Mouse (Mus musculus): Measurements from ENCODE around the gene Vsig10l. TPM values are rescaled to one million over a fixed set of nuclear protein-coding genes. Genes with fewer than 3 reads are reported as not detected.

Vsig10l gene
- polyA plus RNA-seq, 1 experiment = 1.2 TPM

DNA sequence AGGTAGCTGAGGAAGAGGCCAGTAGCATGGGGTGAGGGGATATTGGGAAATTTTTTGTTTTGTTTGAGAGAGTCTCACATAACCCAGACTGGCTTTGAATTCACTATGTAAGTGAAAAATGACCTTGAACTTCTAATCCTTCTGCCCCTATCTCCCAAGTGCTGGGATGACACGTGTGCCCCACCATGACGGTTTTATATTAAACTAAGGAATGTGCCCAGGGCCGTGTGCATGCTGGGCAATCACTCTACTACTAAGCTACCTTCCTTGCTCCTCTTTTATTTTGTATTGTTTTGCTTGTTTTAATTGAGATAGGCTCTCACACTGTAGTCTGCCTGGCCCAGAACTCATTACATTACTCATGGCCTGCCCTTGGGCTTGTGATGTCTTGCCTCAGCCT is 21.9 kb upstream of the Vsig10l start:
- H3ac ChIP-seq (ENCODE audit: control insufficient read depth, insufficient read length, low read depth) = no peak overlapping the region
- H3K79me2 ChIP-seq (ENCODE audit: control insufficient read depth, insufficient read depth) = peaks cover 20% of the 10 kb centered on the region
- H3K79me3 ChIP-seq (ENCODE audit: low read depth) = peaks cover 8% of the 10 kb centered on the region
- TF ChIP-seq MAX (IDR thresholded peaks at IDR 0.05) = no peak
- TF ChIP-seq USF1 (IDR thresholded peaks at IDR 0.05; ENCODE audit: low read depth) = no peak
- TF ChIP-seq FOSL1 (IDR thresholded peaks at IDR 0.05; ENCODE audit: insufficient read depth, low read length, poor library complexity, severe bottlenecking) = no peak
- TF ChIP-seq MYOG (IDR thresholded peaks at IDR 0.05; ENCODE audit: control insufficient read depth, extremely low read depth, insufficient read length) = no peak
- TF ChIP-seq MYOD1 (IDR thresholded peaks at IDR 0.05; ENCODE audit: control insufficient read depth, insufficient read length, low read depth) = no peak
- no peak for TF ChIP-seq CTCF (IDR thresholded peaks at IDR 0.05; ENCODE audit: control insufficient read depth, insufficient read depth, insufficient read length)
- no peak for TF ChIP-seq CEBPB (IDR thresholded peaks at IDR 0.05; ENCODE audit: low read depth)
- no peak overlapping the region for H3K4me3 ChIP-seq (ENCODE audit: insufficient read depth, poor library complexity, severe bottlenecking)
- no peaks in the 10 kb centered on the region for H3K36me3 ChIP-seq (ENCODE audit: control insufficient read depth, insufficient read depth)
- no peaks in the 10 kb centered on the region for H3K27me3 ChIP-seq (ENCODE audit: control insufficient read depth, insufficient read depth, insufficient read length)

DNA sequence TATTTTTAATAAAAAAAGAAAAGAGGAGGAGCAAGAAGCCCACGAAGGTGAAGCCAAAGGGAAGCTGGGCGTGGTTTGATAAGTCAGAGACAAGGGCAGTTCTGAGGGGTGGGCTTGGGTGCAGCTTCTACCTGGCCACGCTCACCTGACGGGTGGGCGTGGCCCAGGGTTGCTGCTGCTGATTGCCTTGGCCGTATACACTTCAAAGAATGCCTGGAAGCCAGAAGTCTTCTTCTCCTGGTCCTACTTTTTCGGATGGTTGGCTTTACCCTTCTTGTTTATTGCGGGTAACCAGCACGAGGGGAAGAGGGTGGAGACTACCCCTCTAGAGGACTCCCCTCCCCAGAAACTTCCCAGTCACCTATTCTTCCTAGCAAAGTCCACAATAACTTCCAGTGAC is 20.3 kb upstream of the Vsig10l start:
- TF ChIP-seq MYOG (IDR thresholded peaks at IDR 0.05; ENCODE audit: control insufficient read depth, extremely low read depth, insufficient read length) = no peak
- TF ChIP-seq FOSL1 (IDR thresholded peaks at IDR 0.05; ENCODE audit: insufficient read depth, low read length, poor library complexity, severe bottlenecking) = no peak
- TF ChIP-seq CEBPB (IDR thresholded peaks at IDR 0.05; ENCODE audit: low read depth) = no peak
- TF ChIP-seq MAX (IDR thresholded peaks at IDR 0.05) = no peak
- no peak for TF ChIP-seq CTCF (IDR thresholded peaks at IDR 0.05; ENCODE audit: control insufficient read depth, insufficient read depth, insufficient read length)
- no peak for TF ChIP-seq USF1 (IDR thresholded peaks at IDR 0.05; ENCODE audit: low read depth)
- TF ChIP-seq MYOD1 (IDR thresholded peaks at IDR 0.05; ENCODE audit: control insufficient read depth, insufficient read length, low read depth) = no peak
- Histone ChIP-seq H3K4me3 (ENCODE audit: insufficient read depth, poor library complexity, severe bottlenecking) (peak overlapping the region; percentile 27), H3K27me3 (ENCODE audit: control insufficient read depth, insufficient read depth, insufficient read length) (no peaks in the 10 kb centered on the region), H3K79me3 (ENCODE audit: low read depth) (peaks cover 8% of the 10 kb centered on the region), H3K79me2 (ENCODE audit: control insufficient read depth, insufficient read depth) (peaks cover 32% of the 10 kb centered on the region), H3ac (ENCODE audit: control insufficient read depth, insufficient read length, low read depth) (no peak overlapping the region), H3K36me3 (ENCODE audit: control insufficient read depth, insufficient read depth) (no peaks in the 10 kb centered on the region)

DNA sequence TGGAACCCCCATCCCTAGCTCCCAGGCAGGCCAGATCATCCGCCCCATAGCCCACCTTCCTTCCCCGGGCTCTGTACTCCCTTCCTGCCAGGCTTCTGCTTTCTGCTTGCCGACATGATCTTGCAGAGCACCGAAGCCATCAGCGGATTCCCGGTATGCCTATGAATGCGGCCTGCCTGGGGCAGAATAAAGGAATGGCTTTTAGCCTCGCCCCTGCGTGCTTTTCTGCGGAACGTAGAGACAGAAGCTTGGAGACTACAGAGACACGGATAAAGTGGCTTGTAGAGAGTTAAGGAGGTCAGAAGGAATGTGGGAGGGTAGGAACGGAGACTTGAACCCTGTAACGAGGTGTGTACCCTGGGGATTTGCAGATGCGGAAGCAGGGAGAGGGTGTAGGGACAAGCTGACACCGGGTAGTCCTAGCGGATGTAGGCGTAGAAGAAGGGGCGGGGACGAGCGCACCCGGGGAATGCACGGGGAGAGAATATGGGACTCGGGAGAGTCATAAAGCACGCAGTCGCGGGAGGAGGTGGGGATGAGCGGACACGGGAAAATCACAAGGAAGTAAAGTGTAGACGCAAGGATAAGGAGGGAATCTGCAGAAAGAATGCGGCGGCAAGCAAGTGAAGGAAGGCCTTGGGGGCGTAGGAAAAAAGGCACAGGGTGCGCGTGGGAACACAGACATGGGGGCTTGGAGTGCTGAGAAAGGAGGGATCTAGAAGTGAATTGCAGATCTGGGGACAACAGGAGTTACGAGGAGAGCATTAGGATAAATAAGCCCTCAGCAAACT is 19.6 kb upstream of the Vsig10l start:
- Histone ChIP-seq H3ac (ENCODE audit: control insufficient read depth, insufficient read length, low read depth) (peak overlapping the region; percentile 56), H3K27me3 (ENCODE audit: control insufficient read depth, insufficient read depth, insufficient read length) (no peaks in the 10 kb centered on the region), H3K4me3 (ENCODE audit: insufficient read depth, poor library complexity, severe bottlenecking) (peak overlapping the region; percentile 27), H3K79me2 (ENCODE audit: control insufficient read depth, insufficient read depth) (peaks cover 35% of the 10 kb centered on the region), H3K79me3 (ENCODE audit: low read depth) (peaks cover 8% of the 10 kb centered on the region), H3K36me3 (ENCODE audit: control insufficient read depth, insufficient read depth) (no peaks in the 10 kb centered on the region)
- no peak for TF ChIP-seq FOSL1 (IDR thresholded peaks at IDR 0.05; ENCODE audit: insufficient read depth, low read length, poor library complexity, severe bottlenecking)
- TF ChIP-seq MYOD1 (IDR thresholded peaks at IDR 0.05; ENCODE audit: control insufficient read depth, insufficient read length, low read depth) = no peak
- TF ChIP-seq MYOG (IDR thresholded peaks at IDR 0.05; ENCODE audit: control insufficient read depth, extremely low read depth, insufficient read length) = no peak
- no peak for TF ChIP-seq CEBPB (IDR thresholded peaks at IDR 0.05; ENCODE audit: low read depth)
- no peak for TF ChIP-seq CTCF (IDR thresholded peaks at IDR 0.05; ENCODE audit: control insufficient read depth, insufficient read depth, insufficient read length)

DNA sequence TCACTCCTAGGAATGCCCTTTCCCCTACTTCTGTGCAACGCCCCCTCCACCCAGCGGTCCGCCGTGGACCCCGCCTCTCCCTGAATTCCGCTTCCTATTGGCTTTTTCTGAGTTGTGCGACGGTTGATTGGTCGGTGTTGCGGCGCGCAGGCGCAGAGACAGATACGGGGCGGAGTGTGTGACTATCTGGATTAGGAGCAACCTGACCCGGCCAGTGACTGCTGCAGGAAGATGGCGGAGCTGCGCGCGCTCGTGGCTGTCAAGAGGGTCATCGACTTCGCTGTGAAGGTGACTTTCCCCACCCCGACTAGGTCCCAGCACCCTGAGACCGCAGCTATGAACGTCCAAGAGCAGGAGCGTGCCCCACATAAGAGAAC is 19.0 kb upstream of the Vsig10l start, which contains the start of the genes Etfb and Gm45233:
Gene Etfb (plus strand): TSS at position 167 of the 377 bp plus-strand sequence.
Gene Gm45233 (plus strand): TSS at position 212 of the 377 bp plus-strand sequence.
- Histone ChIP-seq H3ac (ENCODE audit: control insufficient read depth, insufficient read length, low read depth) (peak within 1 kb of the TSS; percentile 73), H3K27me3 (ENCODE audit: control insufficient read depth, insufficient read depth, insufficient read length) (no peaks in the 10 kb centered on the region)

DNA sequence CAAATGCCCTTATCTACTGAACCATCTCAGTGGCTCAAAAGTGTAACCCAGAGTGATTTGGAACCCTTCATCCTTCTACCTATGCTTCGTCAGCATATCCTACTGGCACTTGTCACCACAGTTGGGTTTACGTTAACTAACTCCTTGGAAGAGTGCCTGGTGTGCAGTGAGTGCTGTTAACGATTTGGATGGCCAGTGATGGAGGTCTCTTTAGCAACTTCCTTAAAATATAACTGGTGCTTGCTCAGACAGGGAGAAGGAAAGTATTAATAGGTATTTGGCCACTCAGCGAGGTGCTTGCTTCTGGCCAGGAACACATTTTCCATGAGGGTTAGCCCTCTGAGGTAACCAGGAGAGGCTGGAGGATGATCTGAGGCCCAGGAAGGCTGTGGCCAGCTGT is 15.2 kb upstream of the Vsig10l start:
- Histone ChIP-seq H3K27me3 (ENCODE audit: control insufficient read depth, insufficient read depth, insufficient read length) (no peaks in the 10 kb centered on the region), H3K4me3 (ENCODE audit: insufficient read depth, poor library complexity, severe bottlenecking) (no peak overlapping the region), H3K79me2 (ENCODE audit: control insufficient read depth, insufficient read depth) (peaks cover 35% of the 10 kb centered on the region), H3ac (ENCODE audit: control insufficient read depth, insufficient read length, low read depth) (no peak overlapping the region), H3K79me3 (ENCODE audit: low read depth) (peaks cover 8% of the 10 kb centered on the region), H3K36me3 (ENCODE audit: control insufficient read depth, insufficient read depth) (no peaks in the 10 kb centered on the region)
- TF ChIP-seq FOSL1 (IDR thresholded peaks at IDR 0.05; ENCODE audit: insufficient read depth, low read length, poor library complexity, severe bottlenecking) (no peak), MAX (IDR thresholded peaks at IDR 0.05) (no peak), CTCF (IDR thresholded peaks at IDR 0.05; ENCODE audit: control insufficient read depth, insufficient read depth, insufficient read length) (no peak), CEBPB (IDR thresholded peaks at IDR 0.05; ENCODE audit: low read depth) (no peak), MYOD1 (IDR thresholded peaks at IDR 0.05; ENCODE audit: control insufficient read depth, insufficient read length, low read depth) (no peak), MYOG (IDR thresholded peaks at IDR 0.05; ENCODE audit: control insufficient read depth, extremely low read depth, insufficient read length) (no peak), USF1 (IDR thresholded peaks at IDR 0.05; ENCODE audit: low read depth) (no peak)

More for the DNA sequence above, 19.0 kb upstream of the Vsig10l start, which contains the start of the genes Etfb and Gm45233:
- TF ChIP-seq MAX (IDR thresholded peaks at IDR 0.05) (no peak), MYOG (IDR thresholded peaks at IDR 0.05; ENCODE audit: control insufficient read depth, extremely low read depth, insufficient read length) (no peak), CEBPB (IDR thresholded peaks at IDR 0.05; ENCODE audit: low read depth) (no peak), CTCF (IDR thresholded peaks at IDR 0.05; ENCODE audit: control insufficient read depth, insufficient read depth, insufficient read length) (no peak)
- Histone ChIP-seq H3K36me3 (ENCODE audit: control insufficient read depth, insufficient read depth) (no peaks in the 10 kb centered on the region), H3K79me2 (ENCODE audit: control insufficient read depth, insufficient read depth) (peaks cover 35% of the 10 kb centered on the region), H3K4me3 (ENCODE audit: insufficient read depth, poor library complexity, severe bottlenecking) (peak within 1 kb of the TSS; percentile 27), H3K79me3 (ENCODE audit: low read depth) (peaks cover 8% of the 10 kb centered on the region)

Measured in C2C12 (cell line).